Mouse (Mus musculus): ENCODE measurements around the gene Slc25a33. TPM values are rescaled to one million over a fixed set of nuclear protein-coding genes. Genes with fewer than 3 reads are reported as not detected.

The Slc25a33 gene
- polyA plus RNA-seq, 1 experiment from 2014 or later, result 21.8 TPM

DNA sequence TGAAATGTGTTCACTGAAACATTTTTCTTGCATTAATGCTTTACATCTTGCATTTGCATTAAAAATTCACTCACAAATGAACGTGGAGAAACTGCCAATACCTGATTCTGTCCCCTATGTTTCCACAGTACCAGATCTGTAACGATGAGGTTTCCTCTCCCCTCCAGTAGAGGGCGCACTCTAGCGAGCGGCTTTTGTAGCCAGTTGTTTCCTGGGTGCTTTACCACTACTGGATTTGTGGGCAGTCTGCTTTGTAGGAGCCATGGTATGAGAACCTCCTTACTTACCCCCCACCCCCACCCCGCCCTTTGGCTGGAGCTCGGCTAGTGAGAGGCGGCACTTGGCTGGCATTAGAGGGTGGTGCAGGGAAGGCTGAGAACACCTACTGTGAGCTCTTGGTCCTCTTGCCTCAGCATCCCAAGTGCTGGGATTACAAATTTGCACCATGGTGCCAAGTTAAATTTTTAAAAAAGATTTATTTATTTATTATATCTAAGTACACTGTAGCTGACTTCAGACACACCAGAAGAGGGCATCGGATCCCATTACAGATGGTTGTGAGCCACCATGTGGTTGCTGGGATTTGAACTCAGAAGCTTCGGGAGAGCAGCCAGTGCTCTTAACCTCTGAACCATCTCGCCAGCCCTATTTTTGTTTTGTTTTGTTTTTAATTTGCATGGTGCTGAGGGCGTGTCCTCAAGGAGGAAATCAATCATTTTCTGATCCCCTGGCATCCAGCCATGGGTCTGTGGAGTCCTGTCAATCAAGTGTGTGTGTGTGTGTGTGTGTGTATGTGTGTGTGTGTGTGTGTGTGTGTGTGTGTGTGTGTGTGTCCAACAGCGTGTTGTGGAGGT lies 19.3 kb upstream of the Slc25a33 start:
- Histone ChIP-seq H3K4me2 (replicated peaks) (no peak overlapping the region), H3K27ac (replicated peaks) (no peak overlapping the region), H3K4me3 (no peak overlapping the region), H3K36me3 (no peaks in the 10 kb centered on the region), H3K9ac (replicated peaks) (no peak overlapping the region), H3K9me3 (no peaks in the 10 kb centered on the region), H3K4me1 (no peaks in the 10 kb centered on the region), H3K27me3 (no peaks in the 10 kb centered on the region)
- no peak for ATAC-seq (replicated peaks)
- 45% methylated on average over 13 of the region's 13 CpGs for WGBS

GRCm38 (mm10) chr4:149792159-149792800 lies 18.2 kb upstream of the Slc25a33 start:
- ATAC-seq (replicated peaks), result no peak
- Histone ChIP-seq H3K27ac (replicated peaks) (no peak overlapping the region), H3K9me3 (no peaks in the 10 kb centered on the region), H3K4me3 (no peak overlapping the region), H3K27me3 (no peaks in the 10 kb centered on the region), H3K4me2 (replicated peaks) (no peak overlapping the region), H3K4me1 (no peaks in the 10 kb centered on the region), H3K36me3 (no peaks in the 10 kb centered on the region), H3K9ac (replicated peaks) (no peak overlapping the region)
- WGBS, result 73% methylated on average over 10 of the region's 10 CpGs

DNA sequence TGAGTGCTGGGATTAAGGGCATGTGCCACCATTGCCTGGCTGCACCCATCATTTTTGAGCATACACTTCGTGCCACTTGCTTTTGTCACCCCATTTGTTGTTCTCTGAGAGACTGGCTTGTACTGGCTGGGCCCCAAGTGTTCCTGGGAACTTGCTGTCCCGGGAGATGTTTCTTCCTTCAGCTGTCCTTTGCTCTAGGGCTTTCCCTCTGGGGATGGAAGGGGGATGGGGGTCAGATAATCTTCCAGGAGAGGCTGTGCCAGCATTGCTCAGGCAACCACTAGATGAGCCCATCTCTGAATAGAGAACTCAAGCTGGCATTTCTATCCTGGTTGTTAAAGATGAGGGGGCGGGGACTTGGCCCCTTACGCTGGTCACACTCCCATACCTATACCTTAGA lies 17.4 kb upstream of the Slc25a33 start:
- Histone ChIP-seq H3K9me3 (no peaks in the 10 kb centered on the region), H3K4me2 (replicated peaks) (no peak overlapping the region), H3K4me1 (no peaks in the 10 kb centered on the region), H3K4me3 (no peak overlapping the region), H3K36me3 (no peaks in the 10 kb centered on the region), H3K27ac (replicated peaks) (no peak overlapping the region), H3K9ac (replicated peaks) (no peak overlapping the region), H3K27me3 (no peaks in the 10 kb centered on the region)
- 68% methylated on average over 4 of the region's 4 CpGs for WGBS
- no peak for ATAC-seq (replicated peaks)

DNA sequence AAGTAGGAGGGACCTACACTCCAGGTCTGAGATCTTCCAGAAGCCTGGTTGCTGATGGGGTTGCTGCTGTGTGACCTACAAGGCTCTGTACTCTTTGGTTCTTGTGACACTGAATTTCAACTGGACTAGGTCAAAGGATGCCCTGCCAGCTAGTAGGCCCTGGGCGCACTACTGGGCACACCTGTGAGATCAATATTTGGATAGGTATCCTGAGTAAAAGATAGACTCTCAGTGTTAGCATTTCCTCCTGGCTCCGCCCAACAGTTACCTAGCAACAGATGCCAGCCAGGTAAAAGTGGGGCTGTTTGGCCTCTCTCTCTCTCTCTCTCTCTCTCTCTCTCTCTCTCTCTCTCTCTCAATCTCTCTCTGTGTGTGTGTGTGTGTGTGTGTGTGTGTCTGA lies 16.9 kb upstream of the Slc25a33 start:
- no peak overlapping the region for H3K4me2 ChIP-seq (replicated peaks)
- no peaks in the 10 kb centered on the region for H3K27me3 ChIP-seq
- no peak overlapping the region for H3K27ac ChIP-seq (replicated peaks)
- H3K9ac ChIP-seq (replicated peaks), result no peak overlapping the region
- no peaks in the 10 kb centered on the region for H3K9me3 ChIP-seq
- no peaks in the 10 kb centered on the region for H3K36me3 ChIP-seq
- ATAC-seq (replicated peaks), result no peak
- H3K4me3 ChIP-seq, result no peak overlapping the region
- H3K4me1 ChIP-seq, result no peaks in the 10 kb centered on the region
- 94% methylated on average over 2 of the region's 2 CpGs for WGBS

DNA sequence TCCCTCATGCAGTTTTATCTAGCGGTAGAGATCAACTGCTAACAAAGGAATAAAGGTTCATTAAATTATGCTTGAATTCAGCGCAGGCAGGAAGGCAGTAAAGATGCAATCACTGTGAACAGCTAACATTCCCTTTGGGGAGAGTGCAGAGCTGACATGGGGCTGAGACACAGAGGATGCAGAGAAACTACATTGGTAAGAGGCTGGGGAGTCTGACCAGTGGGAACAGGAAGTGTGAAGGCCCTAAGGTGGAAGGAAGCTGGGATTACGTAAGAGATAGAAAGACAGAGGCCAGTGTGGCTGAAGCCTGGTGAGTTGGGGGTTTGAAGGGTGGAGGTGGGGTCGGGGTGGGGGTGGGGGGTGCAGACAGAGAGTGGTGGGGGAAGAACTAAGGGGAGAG lies 16.5 kb upstream of the Slc25a33 start:
- no peak overlapping the region for H3K27ac ChIP-seq (replicated peaks)
- no peak overlapping the region for H3K9ac ChIP-seq (replicated peaks)
- 75% methylated on average over 4 of the region's 4 CpGs for whole genome bisulfite sequencing
- ATAC-seq (replicated peaks), result no peak
- no peak overlapping the region for H3K4me3 ChIP-seq
- H3K4me1 ChIP-seq, result no peaks in the 10 kb centered on the region
- no peaks in the 10 kb centered on the region for H3K27me3 ChIP-seq
- H3K4me2 ChIP-seq (replicated peaks), result no peak overlapping the region
- H3K9me3 ChIP-seq, result no peaks in the 10 kb centered on the region
- H3K36me3 ChIP-seq, result no peaks in the 10 kb centered on the region

DNA sequence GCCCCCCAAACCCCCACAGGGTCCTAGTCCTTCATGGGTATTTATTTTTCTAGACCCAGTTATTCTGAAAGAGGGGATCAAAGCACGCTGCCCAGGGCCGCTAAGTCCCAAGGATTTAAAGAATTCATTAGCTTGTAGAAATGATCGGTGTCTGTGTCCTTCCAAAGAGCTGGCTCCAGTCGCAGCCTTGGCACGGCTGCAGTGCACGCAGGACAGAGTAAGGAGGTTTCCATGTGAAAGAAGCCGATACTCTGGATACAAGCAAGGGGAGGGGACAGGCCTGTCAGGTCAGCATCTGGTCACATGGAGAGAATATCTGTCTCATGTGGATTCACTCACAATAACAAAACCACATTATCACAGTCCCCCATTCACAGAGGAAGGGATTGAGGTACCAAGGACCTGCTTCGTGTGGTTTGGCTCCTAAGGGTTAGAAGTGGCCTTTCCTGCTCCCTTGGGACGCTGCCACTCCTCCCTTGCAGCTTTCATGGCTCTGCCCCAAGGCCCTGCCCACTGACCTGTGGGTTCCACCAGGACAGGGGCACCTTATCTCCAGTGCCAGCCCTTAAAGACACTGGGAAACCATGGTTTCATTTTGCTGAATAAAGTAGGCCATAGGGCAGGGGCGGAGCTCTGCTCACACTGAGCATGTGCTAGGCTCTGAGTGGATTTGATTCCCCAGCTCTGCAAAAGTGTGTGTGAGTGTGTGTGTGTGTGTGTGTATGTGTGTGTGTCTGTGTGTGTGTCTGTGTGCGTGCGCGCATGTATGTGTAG lies 15.5 kb upstream of the Slc25a33 start:
- no peaks in the 10 kb centered on the region for H3K36me3 ChIP-seq
- no peaks in the 10 kb centered on the region for H3K27me3 ChIP-seq
- H3K9ac ChIP-seq (replicated peaks), result no peak overlapping the region
- H3K9me3 ChIP-seq, result no peaks in the 10 kb centered on the region
- no peak overlapping the region for H3K4me3 ChIP-seq
- ATAC-seq (replicated peaks), result no peak
- WGBS, result 73% methylated on average over 13 of the region's 13 CpGs
- no peaks in the 10 kb centered on the region for H3K4me1 ChIP-seq
- H3K4me2 ChIP-seq (replicated peaks), result no peak overlapping the region
- no peak overlapping the region for H3K27ac ChIP-seq (replicated peaks)

DNA sequence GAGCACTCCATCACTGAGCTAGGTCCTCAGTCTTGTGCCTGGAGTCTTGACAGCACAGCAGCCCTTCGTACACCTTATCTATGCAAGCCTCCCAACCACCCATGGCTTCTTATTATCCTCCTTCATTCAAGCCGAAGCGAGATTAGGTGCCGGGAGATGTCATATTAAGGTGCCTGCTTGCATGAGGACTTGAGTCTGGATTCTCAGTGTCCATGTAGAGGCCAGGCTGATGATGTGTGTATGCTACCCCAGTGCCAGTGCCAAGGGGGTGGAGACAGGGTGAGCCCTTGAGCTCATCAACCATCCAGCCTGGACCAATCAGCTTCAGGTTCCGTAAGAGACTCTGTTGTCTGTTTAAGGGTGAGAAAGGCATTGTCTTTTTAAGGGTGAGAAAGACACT lies 10.8 kb upstream of the Slc25a33 start:
- no peak for ATAC-seq (replicated peaks)
- WGBS, result 87% methylated on average over 5 of the region's 5 CpGs

DNA sequence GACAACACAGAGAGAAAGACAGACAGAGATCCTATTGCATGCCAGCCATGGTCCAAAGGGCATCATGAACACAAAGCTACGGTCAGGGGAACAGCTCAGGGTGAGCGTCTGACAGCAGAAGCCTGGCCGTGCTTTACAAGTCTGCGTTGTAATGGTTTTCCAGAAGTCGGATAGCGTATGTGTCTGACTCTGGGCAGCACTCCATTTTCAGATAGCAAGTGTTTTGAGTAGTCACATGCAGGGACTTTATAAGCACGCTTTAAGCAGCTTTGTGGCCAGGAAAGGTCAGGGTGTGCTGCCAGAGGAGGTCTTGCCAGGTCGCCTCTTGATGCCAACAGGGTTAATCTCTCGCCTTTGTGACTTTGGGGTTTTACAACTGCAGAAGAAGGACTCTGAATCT lies 10.3 kb upstream of the Slc25a33 start:
- H3K9me3 ChIP-seq, result no peaks in the 10 kb centered on the region

More for the DNA sequence above, 10.8 kb upstream of the Slc25a33 start:
- H3K4me3 ChIP-seq, result no peak overlapping the region
- H3K9me3 ChIP-seq, result no peaks in the 10 kb centered on the region
- no peaks in the 10 kb centered on the region for H3K27me3 ChIP-seq
- no peak overlapping the region for H3K4me2 ChIP-seq (replicated peaks)
- H3K4me1 ChIP-seq, result no peaks in the 10 kb centered on the region
- H3K27ac ChIP-seq (replicated peaks), result no peak overlapping the region
- H3K9ac ChIP-seq (replicated peaks), result no peak overlapping the region
- H3K36me3 ChIP-seq, result no peaks in the 10 kb centered on the region

DNA sequence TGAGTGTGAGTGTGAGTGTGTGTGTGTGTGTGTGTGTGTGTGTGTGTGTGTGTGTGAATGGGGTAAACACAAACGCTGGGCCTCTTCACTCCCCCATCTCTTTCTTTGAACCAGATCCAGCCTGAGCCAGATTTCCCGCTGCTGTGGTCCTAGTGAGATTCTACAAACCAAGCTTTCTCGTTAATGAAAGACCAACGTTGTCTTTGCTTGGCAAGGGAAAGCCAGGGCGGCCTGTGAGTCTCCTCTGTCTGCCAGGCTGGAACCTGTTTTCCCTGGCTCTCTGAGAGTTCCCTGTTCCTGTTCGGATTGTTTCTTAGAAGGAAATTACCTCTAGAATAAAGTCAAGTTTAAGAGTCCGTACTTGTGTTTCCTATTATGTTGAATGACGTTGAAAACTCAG lies 8.9 kb upstream of the Slc25a33 start:
- 62% methylated on average over 8 of the region's 8 CpGs for WGBS
- no peaks in the 10 kb centered on the region for H3K4me1 ChIP-seq
- H3K27ac ChIP-seq (replicated peaks), result no peak overlapping the region
- H3K9ac ChIP-seq (replicated peaks), result no peak overlapping the region
- no peaks in the 10 kb centered on the region for H3K9me3 ChIP-seq
- no peaks in the 10 kb centered on the region for H3K36me3 ChIP-seq
- H3K4me2 ChIP-seq (replicated peaks), result no peak overlapping the region
- peaks cover 2% of the 10 kb centered on the region for H3K27me3 ChIP-seq
- H3K4me3 ChIP-seq, result no peak overlapping the region
- no peak for ATAC-seq (replicated peaks)

More for the DNA sequence above, 10.3 kb upstream of the Slc25a33 start:
- no peaks in the 10 kb centered on the region for H3K4me1 ChIP-seq
- ATAC-seq (replicated peaks), result no peak
- H3K27me3 ChIP-seq, result no peaks in the 10 kb centered on the region
- H3K9ac ChIP-seq (replicated peaks), result no peak overlapping the region
- no peak overlapping the region for H3K4me3 ChIP-seq
- 85% methylated on average over 9 of the region's 9 CpGs for WGBS
- no peaks in the 10 kb centered on the region for H3K36me3 ChIP-seq
- H3K4me2 ChIP-seq (replicated peaks), result no peak overlapping the region
- no peak overlapping the region for H3K27ac ChIP-seq (replicated peaks)

DNA sequence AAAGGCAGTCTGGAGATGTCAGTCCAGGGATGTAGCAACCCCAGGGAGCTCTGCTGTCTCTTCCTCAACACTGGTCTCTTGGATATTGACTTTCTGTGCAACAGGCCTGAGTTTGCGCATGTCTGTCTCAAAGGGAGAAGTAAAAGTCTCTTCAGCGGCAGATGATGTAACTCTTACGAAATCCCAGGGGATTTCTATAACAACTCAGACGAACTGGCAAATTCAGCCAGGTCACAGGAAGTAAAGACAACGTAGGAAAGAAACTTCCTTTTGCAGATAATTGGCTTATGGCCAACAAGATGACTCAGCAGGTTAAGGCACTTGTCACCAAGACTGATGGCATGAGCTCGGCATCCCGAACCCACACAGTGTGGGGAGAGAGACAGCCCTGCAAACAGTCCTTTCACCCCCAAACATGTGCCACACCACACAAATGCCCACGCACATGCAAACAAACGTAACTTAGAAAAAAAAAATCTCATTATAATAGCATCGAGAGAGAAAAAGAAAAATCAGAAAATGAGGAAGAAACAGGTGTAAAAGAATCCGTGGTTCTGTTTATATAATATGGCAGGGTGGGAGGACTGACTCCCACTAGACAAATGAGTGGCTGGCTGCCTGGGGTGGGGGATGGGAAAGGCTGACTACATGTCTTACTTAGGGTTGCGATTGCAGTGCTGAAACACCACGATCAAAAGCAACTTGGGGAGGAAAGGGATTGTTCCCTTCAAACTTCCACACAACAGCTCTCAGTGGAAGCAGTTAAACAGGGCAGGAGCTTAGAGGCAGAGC lies 6.7 kb upstream of the Slc25a33 start:
- H3K36me3 ChIP-seq, result no peaks in the 10 kb centered on the region
- H3K4me1 ChIP-seq, result no peaks in the 10 kb centered on the region
- H3K9ac ChIP-seq (replicated peaks), result no peak overlapping the region
- H3K27ac ChIP-seq (replicated peaks), result no peak overlapping the region
- no peak overlapping the region for H3K4me2 ChIP-seq (replicated peaks)
- no peaks in the 10 kb centered on the region for H3K9me3 ChIP-seq
- no peak for ATAC-seq (replicated peaks)
- peaks cover 12% of the 10 kb centered on the region for H3K27me3 ChIP-seq
- H3K4me3 ChIP-seq, result no peak overlapping the region
- 75% methylated on average over 13 of the region's 13 CpGs for WGBS

GRCm38 (mm10) chr4:149779966-149780365 lies 5.9 kb upstream of the Slc25a33 start:
- H3K27me3 ChIP-seq, result peaks cover 17% of the 10 kb centered on the region
- ATAC-seq (replicated peaks), result no peak
- no peaks in the 10 kb centered on the region for H3K4me1 ChIP-seq
- H3K4me2 ChIP-seq (replicated peaks), result no peak overlapping the region
- H3K9me3 ChIP-seq, result no peaks in the 10 kb centered on the region
- WGBS, result 76% methylated on average over 9 of the region's 9 CpGs
- no peak overlapping the region for H3K4me3 ChIP-seq
- H3K9ac ChIP-seq (replicated peaks), result no peak overlapping the region
- no peaks in the 10 kb centered on the region for H3K36me3 ChIP-seq
- H3K27ac ChIP-seq (replicated peaks), result no peak overlapping the region
